Mouse (Mus musculus) lung, embryonic 14.5 days (tissue): Measurements from ENCODE around the gene Aox1. TPM values are rescaled to one million over a fixed set of nuclear protein-coding genes. Genes with fewer than 3 reads are reported as not detected.

Source experiments
- ATAC-seq: fragments of 200-750 bp; cut with Nextera tagmentation; 2 replicates; pipeline ENCODE4 v1.8.0; 2017; ENCODE audit warnings: mild to moderate bottlenecking, moderate TSS enrichment, moderate library complexity; ENCODE audit not compliant: insufficient read depth
- DNase-seq: peaks from one replicate; pipeline ENCODE4 v3.0.0-alpha.2; 2015
- H3K27ac ChIP-seq: fragments of 300-500 bp; sonication (generic); 2 replicates; pipeline ENCODE4 v1.5.1; 2014; ENCODE audit warnings: low read depth, mild to moderate bottlenecking, moderate library complexity
- H3K27me3 ChIP-seq: fragments of 300-500 bp; sonication (generic); 2 replicates; pipeline ENCODE4 v1.6.1; 2014; ENCODE audit warnings: low read length, control low read depth; ENCODE audit not compliant: insufficient read depth
- H3K36me3 ChIP-seq: fragments of 300-500 bp; sonication (generic); 2 replicates; pipeline ENCODE4 v1.6.1; 2014; ENCODE audit warnings: control low read depth; ENCODE audit not compliant: insufficient read depth
- H3K4me1 ChIP-seq: fragments of 300-500 bp; sonication (generic); 2 replicates; pipeline ENCODE4 v1.6.1; 2014; ENCODE audit warnings: antibody characterized with exemption, control low read depth; ENCODE audit not compliant: insufficient read depth
- H3K4me2 ChIP-seq: fragments of 300-500 bp; sonication (generic); 2 replicates; pipeline ENCODE4 v1.6.1; 2014; ENCODE audit warnings: mild to moderate bottlenecking
- H3K4me3 ChIP-seq: fragments of 300-500 bp; sonication (generic); 2 replicates; pipeline ENCODE4 v1.5.1; 2014; ENCODE audit warnings: low read depth, low read length
- H3K9ac ChIP-seq: fragments of 300-500 bp; sonication (generic); 2 replicates; pipeline ENCODE4 v1.6.1; 2014
- H3K9me3 ChIP-seq: fragments of 300-500 bp; sonication (generic); 2 replicates; pipeline ENCODE4 v1.6.1; 2016; ENCODE audit warnings: low read depth, low read length, control low read depth
- CTCF ChIP-seq: IDR thresholded peaks from 2 replicates; pipeline ENCODE4 v1.5.1; 2016; ENCODE audit warnings: antibody characterized with exemption, low read depth
- WGBS: fragments of 180-500 bp; shearing (Covaris S2); extraction: QIAGEN DNeasy Blood & Tissue Kit; methylation state at CpG from one replicate; pipeline ENCODE4 v1.1.7; 2014; 5-methylcytosine and 5-hydroxymethylcytosine counted together
- polyA plus RNA-seq: library from polyadenylated mRNA; unstranded; fragments of >200 nt; fragmentation: Nextera tagmentation; extraction: Ambion mirVana; gene quantifications from 2 replicates; pipeline ENCODE4 v1.2.1, GENCODE M21; 2014

The Aox1 gene
- polyA plus RNA-seq, 1 experiment from 2014 or later, result 0.72 TPM

- H3K9me3 ChIP-seq, result no peaks in the 10 kb centered on the region
- TF ChIP-seq CTCF, result no peak
- no peak overlapping the region for H3K4me2 ChIP-seq
- ATAC-seq (no peak), DNase-seq (no peak)
- H3K36me3 ChIP-seq, result no peaks in the 10 kb centered on the region
- no peak overlapping the region for H3K9ac ChIP-seq
- H3K27ac ChIP-seq, result no peak overlapping the region
- H3K27me3 ChIP-seq, result no peaks in the 10 kb centered on the region
- H3K4me3 ChIP-seq, result no peak overlapping the region
- WGBS, result 77% methylated on average over 10 of the region's 10 CpGs
- H3K4me1 ChIP-seq, result no peaks in the 10 kb centered on the region
Observed at GRCm38 (mm10) chr1:58146026-58146425, 116.3 kb downstream of the Aox1 start.

GRCm38 (mm10) chr1:58147776-58148175 lies 118.0 kb downstream of the Aox1 start:
- ATAC-seq, result no peak
- Histone ChIP-seq H3K9me3 (no peaks in the 10 kb centered on the region), H3K4me1 (no peaks in the 10 kb centered on the region), H3K27me3 (no peaks in the 10 kb centered on the region), H3K27ac (no peak overlapping the region), H3K36me3 (no peaks in the 10 kb centered on the region), H3K4me3 (no peak overlapping the region), H3K9ac (no peak overlapping the region), H3K4me2 (no peak overlapping the region)
- WGBS, result 65% methylated on average over 6 of the region's 6 CpGs
- no peak for DNase-seq
- no peak for TF ChIP-seq CTCF

GRCm38 (mm10) chr1:58152247-58152646 lies 122.5 kb downstream of the Aox1 start:
- Histone ChIP-seq H3K27me3 (no peaks in the 10 kb centered on the region), H3K4me3 (no peak overlapping the region), H3K27ac (no peak overlapping the region), H3K9ac (no peak overlapping the region), H3K4me2 (no peak overlapping the region), H3K9me3 (no peaks in the 10 kb centered on the region), H3K4me1 (no peaks in the 10 kb centered on the region), H3K36me3 (no peaks in the 10 kb centered on the region)
- DNase-seq (no peak), ATAC-seq (no peak)
- 55% methylated on average over 8 of the region's 8 CpGs for WGBS
- no peak for TF ChIP-seq CTCF

Other genes with a start within 250 kb of the Aox1 start
- 27.1 and 28.8 TPM in 2 replicates for gene Sgo2a, start 34.0 kb upstream of the Aox1 start, polyA plus RNA-seq
- 17.2 and 18.4 TPM in 2 replicates for gene Kctd18, start 11.0 kb upstream of the Aox1 start, polyA plus RNA-seq
- 0.91 and 1.1 TPM in 2 replicates for gene Aox3, start 83.2 kb downstream of the Aox1 start, polyA plus RNA-seq
- gene Aox4, start 180.5 kb downstream of the Aox1 start, polyA plus RNA-seq, result 0.22 TPM in 1 of 2 replicates, not detected in the other
- gene Aox2, start 248.4 kb downstream of the Aox1 start, polyA plus RNA-seq, result 0.03 TPM in 1 of 2 replicates, not detected in the other